Comparison of ENCODE assay signal across 10 mouse cellular contexts in genomic region chr13:20231837-20232728, GRCm38 (mm10).
A peak's percentile ranks its signal among the peaks of the same experiment; 100 is the strongest.
DNase-seq lines count a peak whose midpoint lies in the region; ATAC-seq and TF ChIP-seq lines count a peak whose summit lies in the region.
"Had no signal": no experiment of that assay in that cellular context is flagged by ENCODE, and none has a peak within 500 bp of the region (broad histone marks: within the 10 kb centered on the region; RNA-seq: fewer than 3 reads in every experiment).

No protein-coding gene starts in this region.

- H3K9ac ChIP-seq in embryonic facial prominence, embryonic 11.5 days (replicated peaks; ENCODE audit: low read length): no peak overlapping the region
- H3K9ac ChIP-seq in hindbrain, embryonic 13.5 days: no peak overlapping the region
- H3K9ac ChIP-seq: embryonic facial prominence, embryonic 13.5 days; liver, embryonic 13.5 days had no signal

- no peak overlapping the region for H3K4me2 ChIP-seq in embryonic facial prominence, embryonic 11.5 days (ENCODE audit: low read depth, low read length)
- H3K4me2 ChIP-seq in hindbrain, embryonic 13.5 days: no peak overlapping the region
- H3K4me2 ChIP-seq: embryonic facial prominence, embryonic 13.5 days; liver, embryonic 13.5 days had no signal

- H3K36me3 ChIP-seq in embryonic facial prominence, embryonic 11.5 days (replicated peaks; ENCODE audit: control insufficient read depth, insufficient read depth, low read depth, low read length): no peaks in the 10 kb centered on the region
- no peaks in the 10 kb centered on the region for H3K36me3 ChIP-seq in embryonic facial prominence, embryonic 10.5 days (replicated peaks)
- no peaks in the 10 kb centered on the region for H3K36me3 ChIP-seq in hindbrain, embryonic 13.5 days
- H3K36me3 ChIP-seq in thymus, adult 2 months (ENCODE audit: control insufficient read depth, insufficient read depth, low read length): no peaks in the 10 kb centered on the region; the same call in 1 of the 2 replicates
- H3K36me3 ChIP-seq: embryonic facial prominence, embryonic 13.5 days; liver, embryonic 13.5 days had no signal

- DNase-seq in embryonic facial prominence, embryonic 11.5 days (ENCODE audit: low spot score): no peak
- DNase-seq in embryonic facial prominence, embryonic 10.5 days (ENCODE audit: low spot score): no peak
- DNase-seq in adipocyte (ENCODE audit: low spot score): peak; percentile 30
- DNase-seq in gastrocnemius, adult 8-10 months (ENCODE audit: low spot score in 2 of 2): peak; percentile 9 to 34
- peak; percentile 14 to 43 for DNase-seq in layer of hippocampus, postnatal 14 days (ENCODE audit: low spot score in 2 of 2)
- DNase-seq in ovary, postnatal 36 days (ENCODE audit: low spot score): peak; percentile 65
- no peak for DNase-seq in thymus, adult 2 months
- DNase-seq: liver, embryonic 13.5 days had no signal

- no peaks in the 10 kb centered on the region for H3K9me3 ChIP-seq in embryonic facial prominence, embryonic 11.5 days (replicated peaks; ENCODE audit: control insufficient read depth, low read length)
- no peaks in the 10 kb centered on the region for H3K9me3 ChIP-seq in embryonic facial prominence, embryonic 10.5 days
- H3K9me3 ChIP-seq in hindbrain, embryonic 13.5 days: no peaks in the 10 kb centered on the region
- H3K9me3 ChIP-seq: embryonic facial prominence, embryonic 13.5 days; liver, embryonic 13.5 days had no signal

- H3K4me3 ChIP-seq in embryonic facial prominence, embryonic 11.5 days (ENCODE audit: low read depth, low read length): no peak overlapping the region
- no peak overlapping the region for H3K4me3 ChIP-seq in embryonic facial prominence, embryonic 10.5 days
- H3K4me3 ChIP-seq in hindbrain, embryonic 13.5 days: no peak overlapping the region
- no peak overlapping the region for H3K4me3 ChIP-seq in thymus, adult 2 months (ENCODE audit: control insufficient read depth, insufficient read depth, low read length)
- H3K4me3 ChIP-seq: embryonic facial prominence, embryonic 13.5 days; liver, embryonic 13.5 days had no signal

- 63% methylated on average over 11 of the region's 11 CpGs for WGBS in embryonic facial prominence, embryonic 11.5 days
- 70% methylated on average over 11 of the region's 11 CpGs for WGBS in embryonic facial prominence, embryonic 10.5 days
- 61% methylated on average over 11 of the region's 11 CpGs for WGBS in hindbrain, embryonic 13.5 days
- WGBS in thymus, adult 2 months: 49% methylated on average over 11 of the region's 11 CpGs

- no peaks in the 10 kb centered on the region for H3K27me3 ChIP-seq in embryonic facial prominence, embryonic 11.5 days (ENCODE audit: control insufficient read depth, insufficient read depth, low read length)
- no peaks in the 10 kb centered on the region for H3K27me3 ChIP-seq in embryonic facial prominence, embryonic 10.5 days (replicated peaks; ENCODE audit: low read depth, poor library complexity, severe bottlenecking)
- no peaks in the 10 kb centered on the region for H3K27me3 ChIP-seq in hindbrain, embryonic 13.5 days
- H3K27me3 ChIP-seq in thymus, adult 2 months (ENCODE audit: control insufficient read depth, insufficient read depth, low read length): no peaks in the 10 kb centered on the region
- H3K27me3 ChIP-seq: embryonic facial prominence, embryonic 13.5 days; liver, embryonic 13.5 days had no signal

- H3K27ac ChIP-seq in embryonic facial prominence, embryonic 11.5 days (replicated peaks; ENCODE audit: low read depth, low read length): no peak overlapping the region
- no peak overlapping the region for H3K27ac ChIP-seq in embryonic facial prominence, embryonic 10.5 days (replicated peaks)
- 0 out of 2 replicates have a peak overlapping the region, but pooled peaks have one; percentile 5 for H3K27ac ChIP-seq in hindbrain, embryonic 13.5 days
- H3K27ac ChIP-seq in thymus, adult 2 months (ENCODE audit: control insufficient read depth, insufficient read depth, low read length): no peak overlapping the region
- H3K27ac ChIP-seq: embryonic facial prominence, embryonic 13.5 days; liver, embryonic 13.5 days had no signal

- no peaks in the 10 kb centered on the region for H3K4me1 ChIP-seq in embryonic facial prominence, embryonic 11.5 days (ENCODE audit: control insufficient read depth, insufficient read depth, low read length)
- H3K4me1 ChIP-seq in embryonic facial prominence, embryonic 10.5 days: peaks cover 3% of the 10 kb centered on the region; the same call in 1 of the 2 replicates
- H3K4me1 ChIP-seq in hindbrain, embryonic 13.5 days (replicated peaks): peaks cover 7% of the 10 kb centered on the region
- peaks cover 3% of the 10 kb centered on the region; the same call in 1 of the 2 replicates for H3K4me1 ChIP-seq in thymus, adult 2 months (replicated peaks; ENCODE audit: control insufficient read depth, insufficient read depth, low read length)

- no peak for TF ChIP-seq POLR2A in thymus, adult 2 months (IDR thresholded peaks at IDR 0.05; ENCODE audit: control insufficient read depth, extremely low read depth, insufficient read depth, low read length, poor library complexity)

- ATAC-seq in embryonic facial prominence, embryonic 11.5 days (replicated peaks; ENCODE audit: insufficient number of reproducible peaks, low FRiP score, low TSS enrichment, low read depth): 0 out of 2 replicates have a peak, but pooled peaks have one; percentile 14
- ATAC-seq in hindbrain, embryonic 13.5 days (ENCODE audit: low FRiP score): peak; percentile 48; the same call in 1 of the 2 replicates

- TF ChIP-seq CTCF in thymus, adult 2 months (IDR thresholded peaks at IDR 0.05; ENCODE audit: borderline replicate concordance, control insufficient read depth, extremely low read depth, insufficient read depth, low read length, poor library complexity): no peak

Comparison
In these comparisons a context has a peak if more than half of its experiments do, and no peak if none do; other contexts are left out.
1. DNase-seq: peak in adipocyte (single experiment), gastrocnemius, adult 8-10 months (2 of 2), layer of hippocampus, postnatal 14 days (2 of 2) and ovary, postnatal 36 days (single experiment); none in embryonic facial prominence, embryonic 11.5 days (single experiment), embryonic facial prominence, embryonic 10.5 days (single experiment) and thymus, adult 2 months (single experiment).